Mouse (Mus musculus): Measurements from ENCODE around the gene Gjb3.

DNA sequence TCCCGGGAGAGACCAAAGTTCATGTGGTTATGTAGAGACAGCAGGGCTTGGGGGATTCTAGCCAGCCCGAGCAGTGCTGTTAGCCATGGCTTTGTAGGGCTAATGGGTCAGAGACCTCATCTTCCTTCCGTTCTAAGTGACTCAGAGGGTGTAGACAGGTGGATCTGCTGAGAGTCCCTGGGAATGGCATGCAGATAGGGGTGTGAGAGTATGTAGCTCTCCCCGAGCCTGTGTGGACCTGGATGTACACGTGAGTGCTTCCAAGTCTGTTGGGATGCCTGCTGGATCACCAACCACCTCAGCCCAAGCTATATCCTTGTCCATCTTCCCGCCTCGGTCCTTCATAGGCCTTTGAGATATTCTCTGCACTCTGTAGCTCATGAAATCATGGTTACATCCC, 2.3 kb downstream of the Gjb3 start:
- TF ChIP-seq EP300 (IDR thresholded peaks at IDR 0.05; ENCODE audit: low read depth), result no peak
- no peak for TF ChIP-seq CTCF (IDR thresholded peaks at IDR 0.05; ENCODE audit: low read depth)
